Mouse (Mus musculus): ENCODE measurements at regions not wholly inside any gene's neighbourhood (a gene's known extent, or its start where the extent isn't known, plus 50 kb on each side); places are given as distances from the start of the nearest gene placed in this dataset.
A peak's percentile ranks its signal among the peaks of the same experiment; 100 is the strongest.

DNA sequence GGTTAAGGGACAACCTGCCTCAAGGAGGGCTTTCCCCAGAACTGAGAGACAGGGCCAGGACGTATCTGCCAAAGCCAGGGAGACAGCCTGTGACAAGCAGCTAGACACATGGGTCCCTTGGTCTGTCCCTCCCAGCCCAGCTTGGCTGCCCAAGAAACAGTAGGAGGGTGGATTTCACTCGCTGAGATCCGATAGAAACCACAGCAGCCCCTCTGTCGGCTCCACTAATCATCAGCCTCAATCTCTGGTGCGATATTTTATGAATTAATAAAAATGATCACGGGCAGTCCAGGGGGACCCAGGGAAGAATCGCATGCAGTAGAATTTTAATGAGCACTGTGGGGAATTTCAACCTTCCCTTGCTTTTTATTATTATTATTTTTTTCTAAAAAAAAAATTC is 261.0 kb upstream of the Tle3 start:
- H3K9me3 ChIP-seq (ENCODE audit: control insufficient read depth, low read length) = no peaks in the 10 kb centered on the region
- 22% methylated on average over 7 of the region's 7 CpGs for WGBS
- no peak for ATAC-seq (ENCODE audit: low FRiP score, low read depth)
- no peak overlapping the region for H3K9ac ChIP-seq (ENCODE audit: low read depth, low read length, severe bottlenecking)
- no peak overlapping the region for H3K4me2 ChIP-seq (replicated peaks; ENCODE audit: low read depth, low read length, severe bottlenecking)
- DNase-seq (ENCODE audit: low spot score) = no peak
- H3K4me3 ChIP-seq (replicated peaks; ENCODE audit: low read length) = no peak overlapping the region
- H3K27me3 ChIP-seq (ENCODE audit: control insufficient read depth, insufficient read depth, low read length) = no peaks in the 10 kb centered on the region
- TF ChIP-seq POLR2A (IDR thresholded peaks at IDR 0.05; ENCODE audit: borderline replicate concordance, extremely low read depth, insufficient read depth, insufficient read length) = no peak
- no peak overlapping the region for H3K27ac ChIP-seq (replicated peaks; ENCODE audit: low read depth, low read length)
- H3K36me3 ChIP-seq (ENCODE audit: control insufficient read depth, insufficient read depth, low read length) = no peaks in the 10 kb centered on the region; the same call in 1 of the 2 replicates
- H3K4me1 ChIP-seq (ENCODE audit: control insufficient read depth, insufficient read depth, low read length) = no peaks in the 10 kb centered on the region

DNA sequence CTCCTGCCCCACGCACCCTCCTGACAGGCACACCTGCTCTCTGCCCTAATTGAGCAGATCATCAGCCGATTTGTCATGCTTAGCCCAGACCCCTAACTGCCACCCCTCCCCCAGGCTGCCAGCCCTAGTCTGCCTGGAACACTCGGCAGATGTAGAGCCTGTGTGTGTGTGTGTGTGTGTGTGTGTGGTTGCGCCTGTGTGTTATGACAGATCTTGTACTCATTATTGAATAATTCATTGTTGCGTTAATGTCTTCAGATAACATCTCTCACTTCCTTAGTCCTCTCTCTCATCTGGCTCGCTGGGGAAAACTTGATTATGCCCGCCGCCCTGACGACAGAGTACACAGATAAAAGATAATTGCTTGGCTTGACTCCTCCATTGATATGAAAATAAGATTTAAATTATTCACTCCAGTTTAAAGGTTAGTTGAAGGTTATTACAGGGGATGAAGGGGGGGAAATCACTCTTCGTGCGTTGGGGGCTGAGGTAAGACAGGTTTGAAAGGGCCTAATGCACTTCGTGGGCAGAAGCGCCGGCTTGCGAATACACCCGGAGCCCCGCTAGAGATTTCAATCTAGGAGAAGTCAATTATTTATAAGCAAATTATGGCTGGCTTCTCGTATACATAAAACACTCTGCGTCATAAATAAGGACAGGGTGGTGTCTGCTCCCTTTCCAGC is 260.3 kb upstream of the Tle3 start:
- ATAC-seq (ENCODE audit: low FRiP score, low read depth) (peak; percentile 26; the same call in 1 of the 2 replicates), DNase-seq (ENCODE audit: low spot score) (peak; percentile 27)
- Histone ChIP-seq H3K4me2 (replicated peaks; ENCODE audit: low read depth, low read length, severe bottlenecking) (peak overlapping the region; percentile 25; the same call in 1 of the 2 replicates), H3K4me1 (ENCODE audit: control insufficient read depth, insufficient read depth, low read length) (no peaks in the 10 kb centered on the region), H3K27ac (replicated peaks; ENCODE audit: low read depth, low read length) (no peak overlapping the region), H3K36me3 (ENCODE audit: control insufficient read depth, insufficient read depth, low read length) (no peaks in the 10 kb centered on the region; the same call in 1 of the 2 replicates), H3K4me3 (replicated peaks; ENCODE audit: low read length) (no peak overlapping the region), H3K9me3 (ENCODE audit: control insufficient read depth, low read length) (no peaks in the 10 kb centered on the region), H3K9ac (ENCODE audit: low read depth, low read length, severe bottlenecking) (no peak overlapping the region), H3K27me3 (ENCODE audit: control insufficient read depth, insufficient read depth, low read length) (no peaks in the 10 kb centered on the region)
- no peak for TF ChIP-seq POLR2A (IDR thresholded peaks at IDR 0.05; ENCODE audit: borderline replicate concordance, extremely low read depth, insufficient read depth, insufficient read length)
- WGBS = 58% methylated on average over 19 of the region's 19 CpGs

DNA sequence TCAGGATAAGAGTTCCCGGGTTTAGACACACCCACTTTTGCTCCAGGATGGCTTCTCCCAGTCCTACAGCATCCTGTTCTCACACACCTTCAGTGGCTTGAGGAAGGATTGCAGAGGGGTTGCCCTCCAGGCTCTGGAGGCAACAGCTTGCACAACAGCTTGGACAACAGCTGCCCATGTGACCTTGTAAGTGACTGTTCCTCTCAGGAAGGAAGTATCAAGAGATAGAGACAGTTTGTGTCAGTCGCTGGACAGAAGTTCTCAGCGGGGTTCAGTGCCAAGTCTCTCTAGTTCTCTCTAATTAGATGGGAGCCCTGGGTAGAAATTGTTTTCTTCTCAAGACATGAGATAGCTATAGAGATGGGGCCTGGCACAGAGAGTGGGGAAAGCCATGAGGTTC is 252.9 kb upstream of the Tle3 start:
- ATAC-seq (ENCODE audit: low FRiP score, low read depth) = no peak
- Histone ChIP-seq H3K27ac (replicated peaks; ENCODE audit: low read depth, low read length) (no peak overlapping the region), H3K9me3 (ENCODE audit: control insufficient read depth, low read length) (no peaks in the 10 kb centered on the region), H3K36me3 (ENCODE audit: control insufficient read depth, insufficient read depth, low read length) (no peaks in the 10 kb centered on the region), H3K27me3 (ENCODE audit: control insufficient read depth, insufficient read depth, low read length) (0 out of 2 replicates have a peak, but pooled peaks cover 3% of the 10 kb centered on the region), H3K4me2 (replicated peaks; ENCODE audit: low read depth, low read length, severe bottlenecking) (no peak overlapping the region), H3K4me1 (ENCODE audit: control insufficient read depth, insufficient read depth, low read length) (peaks cover 18% of the 10 kb centered on the region; the same call in 1 of the 2 replicates), H3K4me3 (replicated peaks; ENCODE audit: low read length) (no peak overlapping the region), H3K9ac (ENCODE audit: low read depth, low read length, severe bottlenecking) (no peak overlapping the region)
- no peak for DNase-seq (ENCODE audit: low spot score)
- no peak for TF ChIP-seq POLR2A (IDR thresholded peaks at IDR 0.05; ENCODE audit: borderline replicate concordance, extremely low read depth, insufficient read depth, insufficient read length)
- 90% methylated on average over 3 of the region's 3 CpGs for WGBS

DNA sequence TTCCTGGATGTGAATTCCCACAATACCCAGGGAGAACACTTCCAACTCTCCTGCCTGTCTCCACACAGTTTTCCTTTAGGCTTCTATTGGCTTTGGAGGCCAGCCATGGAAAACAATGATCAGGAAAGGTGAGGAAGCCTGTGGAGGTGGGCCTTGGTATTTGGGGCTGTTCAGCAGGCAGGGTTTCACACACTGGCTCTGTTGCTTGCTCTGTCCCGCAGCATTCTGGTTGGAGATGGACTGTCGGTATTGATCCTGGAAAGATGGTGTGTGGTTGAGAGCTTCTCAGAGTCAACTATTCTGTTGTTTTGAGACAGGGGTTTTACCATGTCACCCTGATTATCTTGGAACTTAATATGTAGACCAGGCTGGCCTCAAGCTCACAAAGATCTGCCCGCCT is 251.6 kb upstream of the Tle3 start:
- no peak overlapping the region for H3K9ac ChIP-seq (ENCODE audit: low read depth, low read length, severe bottlenecking)
- H3K4me2 ChIP-seq (replicated peaks; ENCODE audit: low read depth, low read length, severe bottlenecking) = no peak overlapping the region
- 81% methylated on average over 3 of the region's 3 CpGs for WGBS
- no peak overlapping the region for H3K27ac ChIP-seq (replicated peaks; ENCODE audit: low read depth, low read length)
- ATAC-seq (ENCODE audit: low FRiP score, low read depth) = no peak
- TF ChIP-seq POLR2A (IDR thresholded peaks at IDR 0.05; ENCODE audit: borderline replicate concordance, extremely low read depth, insufficient read depth, insufficient read length) = no peak
- DNase-seq (ENCODE audit: low spot score) = no peak
- no peaks in the 10 kb centered on the region for H3K36me3 ChIP-seq (ENCODE audit: control insufficient read depth, insufficient read depth, low read length)
- no peak overlapping the region for H3K4me3 ChIP-seq (replicated peaks; ENCODE audit: low read length)
- H3K9me3 ChIP-seq (ENCODE audit: control insufficient read depth, low read length) = no peaks in the 10 kb centered on the region
- 0 out of 2 replicates have a peak, but pooled peaks cover 3% of the 10 kb centered on the region for H3K27me3 ChIP-seq (ENCODE audit: control insufficient read depth, insufficient read depth, low read length)
- H3K4me1 ChIP-seq (ENCODE audit: control insufficient read depth, insufficient read depth, low read length) = peaks cover 19% of the 10 kb centered on the region; the same call in 1 of the 2 replicates

DNA sequence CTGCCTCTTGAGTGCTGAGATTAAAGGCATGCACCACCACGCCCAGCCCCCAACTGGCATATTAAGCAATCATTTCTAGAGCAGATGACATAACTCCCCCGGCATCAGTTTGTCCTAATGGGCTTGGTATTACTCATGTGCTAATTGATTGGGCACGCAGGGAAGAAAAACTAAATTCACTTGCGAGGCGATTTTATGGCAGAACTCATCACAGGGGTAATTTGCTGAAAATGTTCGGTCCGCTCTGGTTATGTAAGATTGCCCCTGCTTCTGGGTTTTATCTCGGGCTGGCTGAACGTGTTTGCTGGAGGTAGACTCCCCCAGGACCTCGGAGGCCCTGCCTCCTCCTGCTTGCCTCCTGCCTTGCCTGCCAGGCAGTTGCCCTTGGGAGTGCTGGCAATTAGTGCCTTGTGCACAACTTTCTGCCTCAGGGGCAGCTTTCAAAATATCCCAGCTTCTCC is 251.2 kb upstream of the Tle3 start:
- no peak overlapping the region for H3K9ac ChIP-seq (ENCODE audit: low read depth, low read length, severe bottlenecking)
- no peaks in the 10 kb centered on the region for H3K9me3 ChIP-seq (ENCODE audit: control insufficient read depth, low read length)
- no peak overlapping the region for H3K4me2 ChIP-seq (replicated peaks; ENCODE audit: low read depth, low read length, severe bottlenecking)
- H3K27me3 ChIP-seq (ENCODE audit: control insufficient read depth, insufficient read depth, low read length) = 0 out of 2 replicates have a peak, but pooled peaks cover 3% of the 10 kb centered on the region
- no peak overlapping the region for H3K4me3 ChIP-seq (replicated peaks; ENCODE audit: low read length)
- no peak for ATAC-seq (ENCODE audit: low FRiP score, low read depth)
- H3K4me1 ChIP-seq (ENCODE audit: control insufficient read depth, insufficient read depth, low read length) = peaks cover 23% of the 10 kb centered on the region; the same call in 1 of the 2 replicates
- no peak overlapping the region for H3K27ac ChIP-seq (replicated peaks; ENCODE audit: low read depth, low read length)
- DNase-seq (ENCODE audit: low spot score) = no peak
- no peaks in the 10 kb centered on the region for H3K36me3 ChIP-seq (ENCODE audit: control insufficient read depth, insufficient read depth, low read length)
- no peak for TF ChIP-seq POLR2A (IDR thresholded peaks at IDR 0.05; ENCODE audit: borderline replicate concordance, extremely low read depth, insufficient read depth, insufficient read length)
- WGBS = 24% methylated on average over 10 of the region's 10 CpGs
